Mouse (Mus musculus) midbrain, postnatal 0 days (tissue): Measurements from ENCODE around the gene Insig1. TPM values are rescaled to one million over a fixed set of nuclear protein-coding genes. Genes with fewer than 3 reads are reported as not detected.

Source experiments
- ATAC-seq: fragments of 200-750 bp; cut with Nextera tagmentation; 2 replicates; pipeline ENCODE4 v1.8.0; 2017; ENCODE audit warnings: moderate number of reproducible peaks, mild to moderate bottlenecking, moderate TSS enrichment, moderate library complexity; ENCODE audit not compliant: low FRiP score
- DNase-seq: peaks from one replicate; pipeline ENCODE4 v3.0.0-alpha.2; 2015; ENCODE audit warnings: low spot score
- H3K27ac ChIP-seq: fragments of 300-500 bp; sonication (generic); 2 replicates; pipeline ENCODE4 v1.5.1; 2014; ENCODE audit warnings: low read depth, mild to moderate bottlenecking, low read length, mixed read lengths
- H3K27me3 ChIP-seq: fragments of 300-500 bp; sonication (generic); 2 replicates; pipeline ENCODE4 v1.6.1; 2014; ENCODE audit warnings: low read length, control low read depth, mixed read lengths; ENCODE audit not compliant: insufficient read depth
- H3K36me3 ChIP-seq: fragments of 300-500 bp; sonication (generic); 2 replicates; pipeline ENCODE4 v1.6.1; 2014; ENCODE audit warnings: low read length, control low read depth, mixed read lengths; ENCODE audit not compliant: insufficient read depth
- H3K4me1 ChIP-seq: fragments of 300-500 bp; sonication (generic); 2 replicates; pipeline ENCODE4 v1.6.1; 2014; ENCODE audit warnings: mild to moderate bottlenecking, control low read depth, antibody characterized with exemption, low read length, mixed read lengths; ENCODE audit not compliant: insufficient read depth
- H3K4me2 ChIP-seq: fragments of 300-500 bp; sonication (generic); 2 replicates; pipeline ENCODE4 v1.6.1; 2014; ENCODE audit warnings: low read depth, mild to moderate bottlenecking, low read length, mixed read lengths; ENCODE audit not compliant: poor library complexity, severe bottlenecking
- H3K4me3 ChIP-seq: fragments of 300-500 bp; sonication (generic); 2 replicates; pipeline ENCODE4 v1.5.1; 2014; ENCODE audit warnings: low read depth, mild to moderate bottlenecking, low read length, moderate library complexity
- H3K9ac ChIP-seq: fragments of 300-500 bp; sonication (generic); replicated peaks from 2 replicates; pipeline ENCODE4 v1.6.1; 2014; ENCODE audit warnings: mild to moderate bottlenecking, low read length, moderate library complexity, mixed read lengths; ENCODE audit not compliant: poor library complexity, severe bottlenecking
- H3K9me3 ChIP-seq: fragments of 300-500 bp; sonication (generic); 2 replicates; pipeline ENCODE4 v1.6.1; 2016; ENCODE audit warnings: low read length, control low read depth
- CTCF ChIP-seq: IDR thresholded peaks from 2 replicates; pipeline ENCODE4 v1.5.1; 2016; ENCODE audit warnings: antibody characterized with exemption, mild to moderate bottlenecking
- WGBS: fragments of 180-500 bp; shearing (Covaris S2); extraction: QIAGEN DNeasy Blood & Tissue Kit; methylation state at CpG from one replicate; pipeline ENCODE4 v1.1.7; 2014; 5-methylcytosine and 5-hydroxymethylcytosine counted together
- polyA plus RNA-seq: library from polyadenylated mRNA; unstranded; fragments of >200 nt; fragmentation: Nextera tagmentation; extraction: Ambion mirVana; gene quantifications from 2 replicates; pipeline ENCODE4 v1.2.1, GENCODE M21; 2015
- total RNA-seq: library from RNA; depleted of rRNA; stranded (reverse); fragments of >200 nt; gene quantifications from 2 replicates; pipeline ENCODE4 v1.2.3, GENCODE M21; 2014

Insig1 gene
- total and polyA plus RNA-seq, 2 experiments from 2014 or later: 97.9 to 164 TPM

- Histone ChIP-seq H3K4me2 (peak overlapping the region; percentile 59), H3K27me3 (peaks cover 22% of the 10 kb centered on the region; the same call in 1 of the 2 replicates), H3K9ac (peak overlapping the region; percentile 54; the same call in 1 of the 2 replicates), H3K4me1 (no peaks in the 10 kb centered on the region), H3K4me3 (peak overlapping the region; percentile 35; the same call in 1 of the 2 replicates), H3K27ac (peak overlapping the region; percentile 65), H3K36me3 (no peaks in the 10 kb centered on the region), H3K9me3 (no peaks in the 10 kb centered on the region)
- DNase-seq (no peak), ATAC-seq (0 out of 2 replicates have a peak, but pooled peaks have one; percentile 20)
- WGBS: 12% methylated on average over 13 of the region's 13 CpGs
- no peak for TF ChIP-seq CTCF
These were observed 46.2 kb downstream of the Insig1 start for GRCm38 (mm10) chr5:28117251-28117880.

- Histone ChIP-seq H3K9me3 (no peaks in the 10 kb centered on the region), H3K27ac (peak overlapping the region; percentile 65), H3K36me3 (no peaks in the 10 kb centered on the region), H3K4me2 (peak overlapping the region; percentile 59), H3K27me3 (peaks cover 22% of the 10 kb centered on the region; the same call in 1 of the 2 replicates), H3K4me1 (no peaks in the 10 kb centered on the region), H3K9ac (peak overlapping the region; percentile 54), H3K4me3 (peak overlapping the region; percentile 35)
- TF ChIP-seq CTCF: no peak
- peak; percentile 47; the same call in 1 of the 2 replicates for ATAC-seq
- no peak for DNase-seq
- 1% methylated on average over 30 of the region's 30 CpGs for WGBS
These were observed 46.8 kb downstream of the Insig1 start for GRCm38 (mm10) chr5:28117882-28118530.

GRCm38 (mm10) chr5:28118531-28118925, 47.4 kb downstream of the Insig1 start:
- H3K4me2 ChIP-seq: peak overlapping the region; percentile 59
- H3K4me1 ChIP-seq: no peaks in the 10 kb centered on the region
- WGBS: 1% methylated on average over 19 of the region's 19 CpGs
- H3K9ac ChIP-seq: peak overlapping the region; percentile 54
- H3K27me3 ChIP-seq: peaks cover 22% of the 10 kb centered on the region; the same call in 1 of the 2 replicates
- peak overlapping the region; percentile 65; the same call in 1 of the 2 replicates for H3K27ac ChIP-seq
- no peaks in the 10 kb centered on the region for H3K36me3 ChIP-seq
- ATAC-seq (no peak), DNase-seq (no peak)
- TF ChIP-seq CTCF: no peak
- H3K4me3 ChIP-seq: peak overlapping the region; percentile 35
- no peaks in the 10 kb centered on the region for H3K9me3 ChIP-seq

- Histone ChIP-seq H3K9me3 (no peaks in the 10 kb centered on the region), H3K4me2 (no peak overlapping the region), H3K4me1 (no peaks in the 10 kb centered on the region), H3K4me3 (no peak overlapping the region), H3K27ac (no peak overlapping the region), H3K36me3 (no peaks in the 10 kb centered on the region), H3K9ac (no peak overlapping the region), H3K27me3 (peaks cover 23% of the 10 kb centered on the region; the same call in 1 of the 2 replicates)
- 26% methylated on average over 3 of the region's 3 CpGs for WGBS
- ATAC-seq: no peak
- TF ChIP-seq CTCF: no peak
- DNase-seq: no peak
These were observed 48.4 kb downstream of the Insig1 start for GRCm38 (mm10) chr5:28119576-28119975.

- Histone ChIP-seq H3K4me2 (peak overlapping the region; percentile 38), H3K9ac (no peak overlapping the region), H3K4me1 (no peaks in the 10 kb centered on the region), H3K27me3 (peaks cover 29% of the 10 kb centered on the region), H3K36me3 (no peaks in the 10 kb centered on the region), H3K9me3 (no peaks in the 10 kb centered on the region), H3K27ac (peak overlapping the region; percentile 69; the same call in 1 of the 2 replicates), H3K4me3 (peak overlapping the region; percentile 11; the same call in 1 of the 2 replicates)
- ATAC-seq: peak; percentile 82
- DNase-seq: peak; percentile 93
- WGBS: 2% methylated on average over 27 of the region's 27 CpGs
- peak; percentile 75 for TF ChIP-seq CTCF
These were observed 51.6 kb downstream of the Insig1 start for GRCm38 (mm10) chr5:28122491-28123454.
